Mouse (Mus musculus) limb, embryonic 14.5 days (tissue): ENCODE measurements around the gene Fam107a. TPM values are rescaled to one million over a fixed set of nuclear protein-coding genes. Genes with fewer than 3 reads are reported as not detected.

ENCODE experiments used
- ATAC-seq: fragments of 200-750 bp; cut with Nextera tagmentation; 2 replicates; pipeline ENCODE4 v1.8.0; 2017; ENCODE audit warnings: low read depth, moderate number of reproducible peaks, moderate TSS enrichment; ENCODE audit not compliant: low FRiP score
- DNase-seq: peaks from one replicate; pipeline ENCODE4 v3.0.0-alpha.2; 2015; ENCODE audit warnings: low spot score
- H3K27ac ChIP-seq: fragments of 300-500 bp; sonication (generic); replicated peaks from 2 replicates; pipeline ENCODE4 v1.5.1; 2014; ENCODE audit warnings: low read depth, mild to moderate bottlenecking, low read length, moderate library complexity, mixed read lengths
- H3K27me3 ChIP-seq: fragments of 300-500 bp; sonication (generic); 2 replicates; pipeline ENCODE4 v1.6.1; 2014; ENCODE audit warnings: low read length, mixed read lengths; ENCODE audit not compliant: control insufficient read depth, insufficient read depth
- H3K36me3 ChIP-seq: fragments of 300-500 bp; sonication (generic); 2 replicates; pipeline ENCODE4 v1.6.1; 2014; ENCODE audit warnings: mild to moderate bottlenecking, low read length, moderate library complexity, mixed read lengths; ENCODE audit not compliant: control insufficient read depth, insufficient read depth
- H3K4me1 ChIP-seq: fragments of 300-500 bp; sonication (generic); 2 replicates; pipeline ENCODE4 v1.6.1; 2014; ENCODE audit warnings: antibody characterized with exemption, low read length, mixed read lengths; ENCODE audit not compliant: control insufficient read depth, insufficient read depth
- H3K4me2 ChIP-seq: fragments of 300-500 bp; sonication (generic); replicated peaks from 2 replicates; pipeline ENCODE4 v1.6.1; 2014; ENCODE audit warnings: low read depth, mild to moderate bottlenecking, low read length, moderate library complexity; ENCODE audit not compliant: severe bottlenecking
- H3K4me3 ChIP-seq: fragments of 300-500 bp; sonication (generic); replicated peaks from 2 replicates; pipeline ENCODE4 v1.5.1; 2014; ENCODE audit warnings: low read length
- H3K9ac ChIP-seq: fragments of 300-500 bp; sonication (generic); 2 replicates; pipeline ENCODE4 v1.6.1; 2014; ENCODE audit warnings: mild to moderate bottlenecking, low read depth, low read length, moderate library complexity; ENCODE audit not compliant: severe bottlenecking
- H3K9me3 ChIP-seq: fragments of 300-500 bp; sonication (generic); 2 replicates; pipeline ENCODE4 v1.6.1; 2016; ENCODE audit warnings: low read length; ENCODE audit not compliant: control insufficient read depth
- POLR2A ChIP-seq: fragments of 200-500 bp; IDR thresholded peaks from 2 replicates; pipeline ENCODE4 v1.8.0; 2012; ENCODE audit warnings: inconsistent platforms, mild to moderate bottlenecking, moderate library complexity, borderline replicate concordance; ENCODE audit not compliant: insufficient read depth, insufficient read length; ENCODE audit errors: extremely low read depth
- WGBS: fragments of 180-500 bp; shearing (Covaris S2); extraction: QIAGEN DNeasy Blood & Tissue Kit; methylation state at CpG from one replicate; pipeline ENCODE4 v1.1.7; 2014; 5-methylcytosine and 5-hydroxymethylcytosine counted together
- polyA plus RNA-seq, 2 experiments: library from polyadenylated mRNA; depleted of rRNA in 1 of 2; stranded (reverse) in 1 of 2; unstranded in 1 of 2; fragments of >200 nt; fragmentation: Nextera tagmentation in 1 of 2; extraction: Ambion mirVana in 1 of 2; gene quantifications; 2 replicates each; pipeline versions ENCODE4 v1.2.1 to v1.2.3; 2012 to 2014

The Fam107a gene
- polyA plus RNA-seq, 2 experiments = 0.11 to 1.0 TPM

DNA sequence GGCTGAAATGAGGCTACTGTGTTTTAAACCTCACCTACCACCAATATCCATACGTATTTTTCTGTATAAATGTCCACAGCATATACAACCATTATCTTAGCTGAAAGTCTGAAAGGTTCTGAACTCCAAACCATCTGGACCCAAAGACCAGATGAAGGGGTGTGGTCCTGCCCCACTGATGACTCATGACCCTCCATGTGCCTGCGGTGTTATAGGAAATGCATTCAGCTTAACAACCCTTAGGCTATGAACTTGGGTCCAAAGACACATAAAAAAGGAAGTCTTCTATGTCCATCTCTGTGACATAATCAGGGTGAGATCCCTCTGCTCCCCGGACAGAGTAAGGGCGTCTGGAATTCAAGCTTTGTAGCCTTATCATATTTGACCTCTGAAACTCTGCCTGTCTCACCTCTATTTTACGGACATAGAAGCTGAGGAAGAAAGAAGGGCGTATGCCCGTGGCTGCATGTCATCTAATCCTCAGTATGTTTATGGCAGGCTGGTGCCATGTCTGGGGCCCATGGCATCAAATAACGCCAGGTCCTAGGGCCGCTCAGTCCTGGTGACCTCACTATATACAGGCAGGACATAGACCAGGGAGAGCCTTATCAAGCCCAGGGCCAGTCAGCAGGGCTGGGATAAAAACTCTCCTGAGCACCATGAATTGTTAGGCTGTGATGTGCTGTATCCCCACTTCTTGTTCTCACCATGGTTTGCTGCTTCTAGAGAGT is 67.5 kb downstream of the Fam107a start:
- H3K4me1 ChIP-seq = no peaks in the 10 kb centered on the region
- DNase-seq (no peak), ATAC-seq (no peak)
- no peaks in the 10 kb centered on the region for H3K9me3 ChIP-seq
- H3K36me3 ChIP-seq = no peaks in the 10 kb centered on the region
- no peaks in the 10 kb centered on the region for H3K27me3 ChIP-seq
- TF ChIP-seq POLR2A = no peak
- no peak overlapping the region for H3K4me2 ChIP-seq
- no peak overlapping the region for H3K4me3 ChIP-seq
- no peak overlapping the region for H3K9ac ChIP-seq
- no peak overlapping the region for H3K27ac ChIP-seq
- 73% methylated on average over 9 of the region's 9 CpGs for WGBS

DNA sequence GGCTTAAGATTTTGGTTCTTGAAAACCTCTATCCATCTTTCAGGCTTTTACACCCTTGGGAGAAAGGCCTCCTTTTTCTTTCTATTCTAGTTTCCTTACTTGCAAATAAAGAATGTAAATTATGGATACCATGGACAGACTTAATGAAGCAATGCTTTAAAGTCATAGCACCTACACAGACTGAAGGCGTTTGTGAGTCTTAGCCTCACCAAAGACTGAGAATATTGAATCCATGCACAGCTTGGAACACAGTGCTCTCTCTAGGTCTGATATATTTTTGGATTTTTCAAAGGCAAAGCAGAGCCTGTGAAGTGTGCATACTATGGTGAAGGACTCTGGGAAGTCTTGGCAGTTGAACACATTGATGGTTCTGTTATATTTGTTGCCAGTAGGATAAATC is 68.6 kb downstream of the Fam107a start:
- Histone ChIP-seq H3K9me3 (no peaks in the 10 kb centered on the region), H3K27ac (no peak overlapping the region), H3K27me3 (no peaks in the 10 kb centered on the region), H3K9ac (no peak overlapping the region), H3K4me3 (no peak overlapping the region), H3K4me1 (no peaks in the 10 kb centered on the region), H3K36me3 (no peaks in the 10 kb centered on the region), H3K4me2 (no peak overlapping the region)
- no peak for TF ChIP-seq POLR2A
- ATAC-seq (no peak), DNase-seq (no peak)
- WGBS = 77% methylated on average over 1 of the region's 1 CpGs

DNA sequence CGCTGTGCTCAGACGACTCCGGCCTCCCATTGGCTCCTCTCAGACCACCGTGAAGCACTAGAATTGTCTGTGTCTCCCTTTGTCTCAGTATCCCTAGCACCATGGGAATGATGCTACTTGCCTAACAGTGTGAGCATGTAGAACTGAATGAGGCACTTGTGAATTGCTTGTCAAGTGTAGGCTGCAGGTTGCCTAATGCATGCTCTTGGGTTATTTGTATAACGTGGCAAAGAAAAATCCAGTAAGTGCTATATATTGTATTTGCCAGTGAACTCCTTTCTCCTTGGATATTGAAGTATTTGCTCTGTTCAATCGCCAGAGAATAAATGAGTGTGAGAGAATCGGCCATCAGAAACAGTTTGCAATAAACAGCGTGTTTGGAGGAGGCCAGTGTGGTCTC is 70.9 kb downstream of the Fam107a start:
- TF ChIP-seq POLR2A = no peak
- Histone ChIP-seq H3K27ac (no peak overlapping the region), H3K4me1 (no peaks in the 10 kb centered on the region), H3K36me3 (no peaks in the 10 kb centered on the region), H3K9me3 (no peaks in the 10 kb centered on the region), H3K4me3 (no peak overlapping the region), H3K4me2 (no peak overlapping the region), H3K9ac (no peak overlapping the region), H3K27me3 (no peaks in the 10 kb centered on the region)
- DNase-seq (no peak), ATAC-seq (no peak)
- WGBS = 88% methylated on average over 8 of the region's 8 CpGs

Other genes with a start within 250 kb of the Fam107a start
- 17.3 and 20.7 TPM in 2 replicates for gene Rpp14, start 237.7 kb downstream of the Fam107a start, polyA plus RNA-seq (2012; rRNA removed)
- gene Rpp14, start 237.7 kb downstream of the Fam107a start, polyA plus RNA-seq (2014; fragmentation: Nextera tagmentation; extraction: Ambion mirVana) = 49.2 and 50.7 TPM in 2 replicates
- 35.2 and 36.4 TPM in 2 replicates for gene Pxk, start 219.8 kb downstream of the Fam107a start, polyA plus RNA-seq (2012; rRNA removed)
- 35.4 and 37.3 TPM in 2 replicates for gene Pxk, start 219.8 kb downstream of the Fam107a start, polyA plus RNA-seq (2014; fragmentation: Nextera tagmentation; extraction: Ambion mirVana)
- gene Pdhb, start 145.0 kb downstream of the Fam107a start, polyA plus RNA-seq (2012; rRNA removed) = 133 and 152 TPM in 2 replicates
- gene Pdhb, start 145.0 kb downstream of the Fam107a start, polyA plus RNA-seq (2014; fragmentation: Nextera tagmentation; extraction: Ambion mirVana) = 175 and 183 TPM in 2 replicates
- 11.2 and 12.3 TPM in 2 replicates for gene Kctd6, start 103.9 kb downstream of the Fam107a start, polyA plus RNA-seq (2012; rRNA removed)
- gene Kctd6, start 103.9 kb downstream of the Fam107a start, polyA plus RNA-seq (2014; fragmentation: Nextera tagmentation; extraction: Ambion mirVana) = 15.8 and 19.5 TPM in 2 replicates
- gene Acox2, start 58.7 kb downstream of the Fam107a start, polyA plus RNA-seq (2012; rRNA removed) = 0.05 and 0.41 TPM in 2 replicates
- gene Acox2, start 58.7 kb downstream of the Fam107a start, polyA plus RNA-seq (2014; fragmentation: Nextera tagmentation; extraction: Ambion mirVana) = not detected in 2 replicates
- gene Oit1, start 60.7 kb upstream of the Fam107a start, polyA plus RNA-seq (2012; rRNA removed) = 0.19 and 0.38 TPM in 2 replicates
- 0.15 and 0.32 TPM in 2 replicates for gene Oit1, start 60.7 kb upstream of the Fam107a start, polyA plus RNA-seq (2014; fragmentation: Nextera tagmentation; extraction: Ambion mirVana)